Comparison of ENCODE assay signal across 23 mouse cellular contexts in the genomic region with DNA sequence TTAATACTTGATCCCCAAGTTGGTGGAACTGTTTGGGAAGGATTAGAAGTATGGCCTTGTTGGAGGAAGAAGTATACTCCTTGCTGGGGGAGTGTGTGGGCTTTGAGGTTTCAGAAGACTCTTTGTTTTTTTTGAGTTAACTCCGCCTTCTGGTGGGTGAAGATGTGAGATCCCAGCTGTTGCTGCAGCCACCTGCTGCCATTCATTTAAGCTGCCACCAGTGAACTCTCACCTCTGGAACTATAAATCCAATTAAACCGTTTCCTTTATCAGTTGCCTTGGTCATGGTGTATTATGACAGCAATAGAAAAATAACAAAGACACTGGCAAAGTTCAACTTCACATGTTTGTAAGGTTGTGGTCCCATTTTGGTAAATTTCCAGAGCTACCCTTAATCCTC. TPM values are rescaled to one million over a fixed set of nuclear protein-coding genes. Genes with fewer than 3 reads are reported as not detected.
"Had no signal": no experiment of that assay in that cellular context is flagged by ENCODE, and none has a peak within 500 bp of the region (broad histone marks: within the 10 kb centered on the region; RNA-seq: fewer than 3 reads in every experiment).

No protein-coding gene starts in this region.

- H3K27me3 ChIP-seq: limb, embryonic 13.5 days; liver, embryonic 12.5 days; liver, embryonic 15.5 days; midbrain, embryonic 13.5 days; neural tube, embryonic 12.5 days; neural tube, embryonic 15.5 days; stomach, embryonic 15.5 days had no signal

- H3K4me3 ChIP-seq: limb, embryonic 10.5 days; limb, embryonic 13.5 days; liver, embryonic 12.5 days; liver, embryonic 15.5 days; midbrain, embryonic 13.5 days; neural tube, embryonic 12.5 days; neural tube, embryonic 15.5 days; stomach, embryonic 15.5 days had no signal

- H3K4me1 ChIP-seq: liver, embryonic 12.5 days; liver, embryonic 15.5 days; midbrain, embryonic 13.5 days had no signal

- H3K27ac ChIP-seq: liver, embryonic 12.5 days; liver, embryonic 15.5 days; midbrain, embryonic 13.5 days; neural tube, embryonic 12.5 days; neural tube, embryonic 15.5 days; stomach, embryonic 15.5 days had no signal

- DNase-seq: kidney, adult 18-20 months; kidney, adult 9 months; kidney, postnatal 14 days; kidney, postnatal 4 days; liver; lung, adult 2 months; lung, postnatal 14 days; lung, postnatal 4 days; right cerebral cortex, adult 18-20 months; right cerebral cortex, postnatal 14 days; spleen, adult 18-20 months; thymus, postnatal 36 days had no signal

- H3K9ac ChIP-seq: limb, embryonic 13.5 days; liver, embryonic 12.5 days; liver, embryonic 15.5 days; midbrain, embryonic 13.5 days; neural tube, embryonic 12.5 days; neural tube, embryonic 15.5 days; stomach, embryonic 15.5 days had no signal

- ATAC-seq: liver, embryonic 12.5 days; midbrain, embryonic 13.5 days; midbrain, embryonic 16.5 days had no signal

- H3K4me2 ChIP-seq: limb, embryonic 13.5 days; liver, embryonic 12.5 days; liver, embryonic 15.5 days; midbrain, embryonic 13.5 days; neural tube, embryonic 12.5 days; neural tube, embryonic 15.5 days; stomach, embryonic 15.5 days had no signal

- H3K36me3 ChIP-seq: limb, embryonic 10.5 days; limb, embryonic 13.5 days; liver, embryonic 12.5 days; liver, embryonic 15.5 days; midbrain, embryonic 13.5 days; neural tube, embryonic 12.5 days; neural tube, embryonic 15.5 days; stomach, embryonic 15.5 days had no signal

- H3K9me3 ChIP-seq: limb, embryonic 10.5 days; liver, embryonic 12.5 days; liver, embryonic 15.5 days; midbrain, embryonic 13.5 days; neural tube, embryonic 15.5 days; stomach, embryonic 15.5 days had no signal

RNA-seq across cellular contexts. Expression of a gene that starts 46.6 kb away (rescaled TPM):
- total RNA-seq: megakaryocyte progenitor cell, adult 5-6 weeks; megakaryocyte-erythroid progenitor cell, adult 5-6 weeks had no signal
